Mouse (Mus musculus) central nervous system, embryonic 11.5 days (tissue): ENCODE data around the gene Luc7l2. TPM values are rescaled to one million over a fixed set of nuclear protein-coding genes. Genes with fewer than 3 reads are reported as not detected.

Experiments used
- polyA plus RNA-seq: library from polyadenylated mRNA; depleted of rRNA; stranded (reverse); fragments of >200 nt; gene quantifications from 2 replicates; pipeline ENCODE4 v1.2.3, GENCODE M21; 2012; rRNA removed

Gene Luc7l2
- polyA plus RNA-seq: 154 and 157 TPM in 2 replicates

DNA sequence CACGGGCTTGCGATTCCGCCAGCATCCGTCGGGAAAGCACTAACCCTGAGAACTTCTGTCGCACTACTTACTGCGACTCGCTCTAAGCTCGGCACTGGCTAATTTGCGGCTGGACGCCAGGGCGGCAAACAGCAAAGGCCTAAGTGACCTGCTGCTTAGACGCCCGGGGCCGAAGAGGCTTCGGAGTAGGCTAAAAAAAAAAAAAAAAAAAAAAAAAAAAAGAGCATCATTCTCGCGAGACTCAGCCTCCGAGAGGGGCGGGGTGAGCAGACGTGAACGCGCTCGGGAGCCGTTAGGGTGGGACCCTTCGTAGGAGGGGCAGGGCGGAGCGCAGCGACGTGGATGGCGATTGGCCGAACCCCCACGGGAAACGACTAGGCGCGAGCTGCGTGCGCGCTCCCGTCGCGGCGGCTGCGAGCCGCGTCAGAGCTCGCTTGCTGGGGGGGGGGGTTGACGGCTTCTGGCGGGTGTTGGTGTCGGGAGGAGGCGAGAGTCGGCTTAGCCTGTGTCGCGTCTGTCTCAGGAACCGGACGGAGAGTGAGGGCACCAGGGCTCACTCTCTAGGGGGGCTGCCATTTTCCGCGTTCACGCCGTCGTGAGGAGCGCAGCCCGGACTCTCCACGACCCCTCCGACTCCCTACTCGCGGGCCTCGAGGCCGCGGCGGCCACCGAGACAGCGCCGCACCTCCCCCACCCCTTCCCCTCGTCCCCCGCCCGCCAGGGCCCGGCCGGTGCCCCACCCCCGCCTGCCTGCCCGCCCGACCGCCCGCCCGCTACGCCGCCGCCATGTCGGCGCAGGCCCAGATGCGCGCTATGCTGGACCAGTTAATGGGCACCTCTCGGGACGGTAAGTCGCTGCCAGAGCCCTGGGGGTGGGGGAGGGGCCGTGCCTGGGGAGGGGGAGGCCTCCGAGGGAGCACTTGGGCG, at the start of gene Luc7l2:
Gene Luc7l2 (plus strand): TSS at position 273 of the 927 bp plus-strand sequence.

DNA sequence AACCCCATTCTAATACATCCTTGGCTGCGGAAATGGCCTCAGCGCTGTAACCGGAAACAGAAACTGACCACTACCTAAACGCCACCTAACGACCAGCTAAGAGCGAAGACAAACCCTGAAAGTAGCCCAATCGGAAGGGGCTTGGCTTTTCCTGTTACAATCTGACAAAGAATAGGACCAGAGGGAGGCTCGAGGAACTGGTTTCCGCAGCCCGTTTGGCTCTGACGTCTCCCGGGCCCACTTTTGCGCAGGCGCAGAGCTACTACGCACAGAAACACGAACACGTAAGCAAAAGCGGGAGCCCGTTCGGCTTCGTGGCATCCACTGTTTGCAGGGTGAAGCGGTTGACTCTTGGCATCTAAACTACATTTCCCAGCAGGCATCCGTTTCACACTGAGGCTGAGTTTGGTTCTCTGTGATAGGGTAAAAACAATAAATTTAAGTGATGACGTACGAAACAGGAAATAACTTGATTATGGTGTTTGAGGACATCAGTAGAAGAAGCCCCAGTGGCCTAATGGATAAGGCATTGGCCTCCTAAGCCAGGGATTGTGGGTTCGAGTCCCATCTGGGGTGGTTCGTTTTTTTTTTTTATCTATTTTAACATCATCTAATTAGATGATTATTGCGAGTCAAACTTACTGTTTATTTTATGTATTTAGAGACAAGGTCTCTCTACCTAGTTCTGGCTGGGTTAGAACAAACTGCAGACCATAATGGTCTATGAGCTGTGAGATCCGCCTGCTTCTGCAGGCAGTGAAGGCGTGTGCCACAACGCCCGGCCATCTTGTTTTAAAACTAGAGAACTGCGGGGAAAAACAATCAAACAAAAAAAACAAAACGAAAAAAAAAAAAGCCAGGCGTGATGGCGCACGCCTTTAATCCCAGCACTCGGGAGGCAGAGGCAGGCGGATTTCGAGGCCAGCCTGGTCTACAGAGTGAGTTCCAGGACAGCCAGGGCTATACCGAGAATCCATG, 17.4 kb upstream of the Luc7l2 start, which contains the start of gene Fmc1:
Gene Fmc1 (plus strand): TSS at position 75 of the 978 bp plus-strand sequence.

DNA sequence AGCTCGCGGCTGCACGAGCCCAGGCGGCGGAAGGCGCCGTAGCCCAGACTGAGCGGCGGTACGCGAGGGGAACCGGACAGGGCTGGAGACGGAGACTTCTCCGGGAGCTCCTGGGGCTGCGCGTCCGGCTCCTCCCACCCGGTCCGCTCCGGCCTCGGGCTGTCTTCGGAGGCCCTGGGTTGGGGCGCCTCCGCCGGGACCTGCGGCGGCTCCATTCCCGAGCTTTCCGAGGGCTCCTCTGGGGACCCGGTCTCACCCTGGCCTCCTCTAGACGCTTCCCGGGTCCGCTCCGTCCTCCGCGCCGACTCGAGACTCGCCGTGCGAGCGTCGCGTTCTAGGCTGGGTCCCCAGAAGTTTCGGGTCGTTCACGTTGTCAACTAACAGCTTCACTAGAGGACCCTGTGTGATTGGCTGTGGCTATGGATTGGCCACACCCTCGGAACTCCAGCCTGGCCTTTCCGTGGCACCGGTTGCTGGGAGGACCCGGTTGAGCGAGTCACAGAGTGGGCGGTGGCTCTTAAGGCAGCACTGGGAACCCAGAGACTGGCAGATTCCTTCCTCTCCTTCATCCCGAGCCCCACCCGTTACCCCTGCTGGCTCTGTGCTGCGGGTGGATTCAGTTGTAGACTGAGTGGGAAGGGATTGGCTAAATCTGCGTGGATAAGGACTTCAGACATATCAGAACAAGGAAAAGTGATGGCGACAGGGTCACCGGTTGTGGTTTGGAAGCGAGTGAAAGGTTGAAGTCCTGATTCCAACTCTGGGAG, 85.9 kb downstream of the Luc7l2 start, which contains the start of gene Klrg2:
Gene Klrg2 (minus strand): TSS at position 391 of the 767 bp plus-strand sequence.

Other genes starting within 250 kb of the Luc7l2 start
- 2.9 and 3.4 TPM in 2 replicates for gene Zc3hav1, start 196.7 kb upstream of the Luc7l2 start, polyA plus RNA-seq
- 7.5 and 10.4 TPM in 2 replicates for gene Ttc26, start 169.9 kb upstream of the Luc7l2 start, polyA plus RNA-seq
- 19.9 and 29.3 TPM in 2 replicates for gene Ubn2, start 117.4 kb upstream of the Luc7l2 start, polyA plus RNA-seq
- 57.8 and 84.6 TPM in 2 replicates for gene Fmc1, start 17.8 kb upstream of the Luc7l2 start, polyA plus RNA-seq
- 0.04 and 0.11 TPM in 2 replicates for gene Klrg2, start 85.9 kb downstream of the Luc7l2 start, polyA plus RNA-seq
- gene Clec2l, start 111.7 kb downstream of the Luc7l2 start, polyA plus RNA-seq: 3.6 and 7.1 TPM in 2 replicates